Mouse (Mus musculus) heart, postnatal 25 days (tissue): ENCODE data around the gene Snx30. TPM values are rescaled to one million over a fixed set of nuclear protein-coding genes. Genes with fewer than 3 reads are reported as not detected.

Experiments used
- total RNA-seq, 2 experiments: library from RNA; stranded (reverse); gene quantifications; 2 replicates each; pipeline ENCODE4 v1.2.3; 2021

The Snx30 gene
- total RNA-seq, 2 experiments from 2014 or later: 6.0 to 7.9 TPM

Other genes starting within 250 kb of the Snx30 start
- gene Hsdl2, start 224.3 kb upstream of the Snx30 start, total RNA-seq: 100 to 1,000 TPM; 221 to 227 TPM
- gene E130308A19Rik, start 179.6 kb upstream of the Snx30 start, total RNA-seq: 1 to 10 TPM; 7.1 to 7.5 TPM
- 10 to 100 TPM in 1 of 2 experiments, 1 to 10 TPM in 1; 9.3 to 10.9 TPM for gene Inip, start 4.3 kb upstream of the Snx30 start, total RNA-seq
- under 1 TPM; 0.44 to 0.48 TPM for gene Slc46a2, start 109.2 kb downstream of the Snx30 start, total RNA-seq
- not detected for gene Mup4, start 154.9 kb downstream of the Snx30 start, total RNA-seq
- not detected for gene Mup6, start 158.5 kb downstream of the Snx30 start, total RNA-seq